Comparison of ENCODE assay signal across 16 mouse cellular contexts in genomic region chr6:67073929-67074328, GRCm38 (mm10).
"Had no signal": no experiment of that assay in that cellular context is flagged by ENCODE, and none has a peak within 500 bp of the region (broad histone marks: within the 10 kb centered on the region; RNA-seq: fewer than 3 reads in every experiment).

No protein-coding gene starts in this region.

- H3K36me3 ChIP-seq: kidney, embryonic 15.5 days; liver, embryonic 13.5 days; midbrain, embryonic 10.5 days; midbrain, embryonic 13.5 days had no signal

- H3K4me2 ChIP-seq: kidney, embryonic 15.5 days; liver, embryonic 13.5 days; midbrain, embryonic 13.5 days had no signal

- H3K4me3 ChIP-seq: kidney, embryonic 15.5 days; liver, embryonic 13.5 days; megakaryocyte, embryonic 14.5 days; midbrain, embryonic 10.5 days; midbrain, embryonic 13.5 days had no signal

- H3K27ac ChIP-seq: kidney, embryonic 15.5 days; liver, embryonic 13.5 days; midbrain, embryonic 10.5 days; midbrain, embryonic 13.5 days; stomach, postnatal 0 days had no signal

- H3K9ac ChIP-seq: kidney, embryonic 15.5 days; liver, embryonic 13.5 days; midbrain, embryonic 13.5 days had no signal

- H3K27me3 ChIP-seq: kidney, embryonic 15.5 days; liver, embryonic 13.5 days; midbrain, embryonic 13.5 days had no signal

- H3K9me3 ChIP-seq: kidney, embryonic 15.5 days; liver, embryonic 13.5 days; megakaryocyte, embryonic 14.5 days; midbrain, embryonic 10.5 days; midbrain, embryonic 13.5 days had no signal

- ATAC-seq: intestine, postnatal 0 days; midbrain, embryonic 13.5 days; midbrain, embryonic 16.5 days had no signal

- H3K4me1 ChIP-seq: midbrain, embryonic 10.5 days; midbrain, embryonic 13.5 days had no signal

- DNase-seq: kidney, adult 8-10 months; liver, embryonic 13.5 days; lung, adult 2 months; right cerebral cortex, adult 18-20 months; right cerebral cortex, postnatal 14 days; right cerebral cortex, postnatal 4 days; thymus, adult 2 months; thymus, postnatal 14 days; thymus, postnatal 4 days had no signal
